Mouse (Mus musculus) embryonic fibroblast, embryonic 13.5 days (primary cell): ENCODE measurements around the gene Olfr524.

Source experiments
- CTCF ChIP-seq: IDR thresholded peaks from 2 replicates; pipeline ENCODE4 v1.5.1; 2011; ENCODE audit warnings: mild to moderate bottlenecking, control low read depth, low read length, moderate library complexity, borderline replicate concordance; ENCODE audit not compliant: insufficient read depth
- POLR2A ChIP-seq: IDR thresholded peaks from 2 replicates; pipeline ENCODE4 v1.6.1; 2011; ENCODE audit warnings: low read depth, mild to moderate bottlenecking, control low read depth, low read length, moderate library complexity

DNA sequence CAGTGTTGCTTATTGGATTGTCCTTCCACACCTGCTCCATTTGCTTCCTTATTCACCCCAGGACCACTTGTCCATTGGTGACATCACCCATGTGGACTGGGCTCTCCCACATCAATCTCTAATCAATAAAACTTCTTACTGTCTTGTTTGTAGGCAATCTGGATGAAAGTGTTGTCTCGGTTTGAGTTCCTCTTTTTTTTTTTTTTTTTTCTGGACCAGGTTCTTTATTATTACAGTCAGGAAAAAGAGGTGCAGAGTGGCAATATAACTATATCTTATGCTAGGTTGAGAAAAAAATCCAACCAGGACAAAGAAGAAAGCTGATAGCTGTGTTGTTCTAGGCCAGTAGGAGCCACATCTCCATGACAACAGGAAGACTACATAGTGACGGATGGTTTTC, 25.1 kb downstream of the Olfr524 start:
- TF ChIP-seq CTCF (no peak), POLR2A (no peak)
